Mouse (Mus musculus) frontal cortex, adult 2 months (tissue): ENCODE results near the gene Gm11168. TPM values are rescaled to one million over a fixed set of nuclear protein-coding genes. Genes with fewer than 3 reads are reported as not detected.
"Not testable (repeated sequence)": the region's sequence is repeated elsewhere in the genome, so short reads cannot be mapped to it uniquely, and the experiment has no call there.

Source experiments
- DNase-seq, 2 experiments: peaks; one replicate each; pipeline ENCODE4 v3.0.0; 2022; ENCODE audit warnings: low spot score in 1 of 2; ENCODE audit errors: extremely low spot score in 1 of 2
- polyA plus RNA-seq: library from polyadenylated mRNA; depleted of rRNA; stranded (reverse); fragments of >200 nt; gene quantifications from 2 replicates; pipeline ENCODE4 v1.2.3, GENCODE M21; 2012; rRNA removed

Gm11168 gene
- not detected in 2 replicates for polyA plus RNA-seq

- DNase-seq: not testable (repeated sequence)
Measured at GRCm38 (mm10) chr9:3002794-3003396, at the start of gene Gm11168. Gm11168 (plus strand) TSS chr9:3003346.

GRCm38 (mm10) chr9:3000445-3000972 is 2.6 kb upstream of the Gm11168 start, which contains the start of gene Gm10722:
Gm10722 (plus strand) TSS chr9:3000922.
- DNase-seq: not testable (repeated sequence)

GRCm38 (mm10) chr9:3001006-3001405 is 2.1 kb upstream of the Gm11168 start:
- peak in 1 of 2 experiments; percentile 10 for DNase-seq

GRCm38 (mm10) chr9:3001948-3002659 is 1.0 kb upstream of the Gm11168 start:
- DNase-seq: peak; percentile 100

- not testable (repeated sequence) for DNase-seq
Measured at GRCm38 (mm10) chr9:3006179-3006578, 3.0 kb downstream of the Gm11168 start.

GRCm38 (mm10) chr9:3006636-3007035 is 3.5 kb downstream of the Gm11168 start:
- peak; percentile 95 to 100 for DNase-seq

- not testable (repeated sequence) for DNase-seq
Measured at GRCm38 (mm10) chr9:3007272-3007671, 4.1 kb downstream of the Gm11168 start.

GRCm38 (mm10) chr9:3009331-3009730 is 6.2 kb downstream of the Gm11168 start:
- not testable (repeated sequence) for DNase-seq

GRCm38 (mm10) chr9:3012054-3012621 is 9.0 kb downstream of the Gm11168 start:
- DNase-seq: not testable (repeated sequence)

GRCm38 (mm10) chr9:3012733-3013279 is 9.7 kb downstream of the Gm11168 start, which contains the start of gene Gm10721:
Gm10721 (plus strand) TSS chr9:3013140.
- DNase-seq: not testable (repeated sequence)

GRCm38 (mm10) chr9:3015354-3015753 is 12.2 kb downstream of the Gm11168 start, which contains the start of gene Gm10720:
Gm10720 (plus strand) TSS chr9:3015654.
- DNase-seq: not testable (repeated sequence)

GRCm38 (mm10) chr9:3015896-3016295 is 12.8 kb downstream of the Gm11168 start:
- DNase-seq: not testable (repeated sequence)

- DNase-seq: not testable (repeated sequence)
Measured at GRCm38 (mm10) chr9:3017108-3017507, 14.0 kb downstream of the Gm11168 start, which contains the start of gene Gm10719. Gm10719 (plus strand) TSS chr9:3017408.

- DNase-seq: not testable (repeated sequence)
Measured at GRCm38 (mm10) chr9:3018944-3019343, 15.8 kb downstream of the Gm11168 start.

GRCm38 (mm10) chr9:3019835-3020727 is 16.9 kb downstream of the Gm11168 start:
- DNase-seq: peak; percentile 60 to 80

- peak; percentile 84 to 86 for DNase-seq
Measured at GRCm38 (mm10) chr9:3022316-3023008, 19.3 kb downstream of the Gm11168 start.

GRCm38 (mm10) chr9:3023312-3023984 is 20.3 kb downstream of the Gm11168 start, which contains the start of gene Gm10718:
Gm10718 (plus strand) TSS chr9:3023547.
- DNase-seq: peak; percentile 34 to 46

- DNase-seq: peak; percentile 97 to 100
Measured at GRCm38 (mm10) chr9:3023985-3024648, 21.0 kb downstream of the Gm11168 start.
